Mouse (Mus musculus): ENCODE data around the gene Gm49398. TPM values are rescaled to one million over a fixed set of nuclear protein-coding genes. Genes with fewer than 3 reads are reported as not detected.

Gm49398 gene
- not detected in 2 replicates for polyA plus RNA-seq (2015; fragmentation: Nextera tagmentation; extraction: Ambion mirVana)

DNA sequence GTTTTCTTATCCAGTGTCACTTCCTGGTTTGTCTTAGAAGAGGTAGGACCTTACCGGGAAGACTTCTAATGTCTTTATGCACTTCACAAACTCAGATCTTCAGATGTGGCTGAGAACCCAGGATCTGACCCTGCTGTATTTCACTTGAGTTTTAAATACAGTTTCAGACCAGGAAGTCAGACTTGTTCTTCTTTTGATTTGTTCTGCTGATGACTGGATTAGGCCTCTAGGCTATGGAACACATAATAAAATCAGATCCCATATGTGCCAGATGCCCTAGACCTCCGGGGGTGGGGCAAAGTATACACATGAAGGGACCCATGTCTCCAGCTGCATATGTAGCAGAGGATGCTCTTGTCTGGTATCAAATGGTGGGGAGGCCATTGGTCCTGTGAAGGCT is at the start of gene Gm49398:
Gene Gm49398, minus strand, starts transcription at position 101 of the 400 bp plus-strand sequence.
- Histone ChIP-seq H3K4me1 (no peaks in the 10 kb centered on the region), H3K9ac (replicated peaks) (no peak within 1 kb of the TSS), H3K27me3 (no peaks in the 10 kb centered on the region), H3K9me3 (peaks cover 30% of the 10 kb centered on the region), H3K36me3 (no peaks in the 10 kb centered on the region), H3K4me2 (replicated peaks) (no peak within 1 kb of the TSS), H3K27ac (replicated peaks) (no peak within 1 kb of the TSS), H3K4me3 (no peak within 1 kb of the TSS)
- WGBS = 79% methylated on average over 2 of the region's 2 CpGs
- ATAC-seq (replicated peaks) = no peak

DNA sequence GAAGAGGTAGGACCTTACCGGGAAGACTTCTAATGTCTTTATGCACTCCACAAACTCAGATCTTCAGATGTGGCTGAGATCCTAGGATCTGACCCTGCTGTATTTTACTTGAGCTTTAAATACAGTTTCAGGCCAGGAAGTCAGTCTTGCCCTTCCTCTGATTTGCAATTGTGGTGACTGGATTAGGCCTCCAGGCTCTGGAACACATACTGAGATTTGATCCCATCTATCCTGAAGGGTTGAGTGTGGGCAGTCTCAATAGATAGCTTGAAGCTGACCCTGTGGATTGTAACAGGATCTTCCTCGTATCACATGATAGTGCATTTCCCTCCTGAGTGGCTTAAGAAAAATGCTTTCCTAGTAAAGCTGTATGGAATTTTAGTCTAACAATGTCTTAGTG is 33.4 kb downstream of the Gm49398 start, which contains the start of gene Cts8:
Gene Cts8, minus strand, starts transcription at position 101 of the 400 bp plus-strand sequence.
- no peak within 1 kb of the TSS for H3K4me3 ChIP-seq
- H3K36me3 ChIP-seq = no peaks in the 10 kb centered on the region
- peaks cover 24% of the 10 kb centered on the region; the same call in 1 of the 2 replicates for H3K9me3 ChIP-seq
- H3K27me3 ChIP-seq = no peaks in the 10 kb centered on the region
- H3K9ac ChIP-seq (replicated peaks) = no peak within 1 kb of the TSS
- no peaks in the 10 kb centered on the region for H3K4me1 ChIP-seq
- no peak within 1 kb of the TSS for H3K4me2 ChIP-seq (replicated peaks)
- WGBS = 92% methylated on average over 2 of the region's 2 CpGs
- H3K27ac ChIP-seq (replicated peaks) = no peak within 1 kb of the TSS
- no peak for ATAC-seq (replicated peaks)

DNA sequence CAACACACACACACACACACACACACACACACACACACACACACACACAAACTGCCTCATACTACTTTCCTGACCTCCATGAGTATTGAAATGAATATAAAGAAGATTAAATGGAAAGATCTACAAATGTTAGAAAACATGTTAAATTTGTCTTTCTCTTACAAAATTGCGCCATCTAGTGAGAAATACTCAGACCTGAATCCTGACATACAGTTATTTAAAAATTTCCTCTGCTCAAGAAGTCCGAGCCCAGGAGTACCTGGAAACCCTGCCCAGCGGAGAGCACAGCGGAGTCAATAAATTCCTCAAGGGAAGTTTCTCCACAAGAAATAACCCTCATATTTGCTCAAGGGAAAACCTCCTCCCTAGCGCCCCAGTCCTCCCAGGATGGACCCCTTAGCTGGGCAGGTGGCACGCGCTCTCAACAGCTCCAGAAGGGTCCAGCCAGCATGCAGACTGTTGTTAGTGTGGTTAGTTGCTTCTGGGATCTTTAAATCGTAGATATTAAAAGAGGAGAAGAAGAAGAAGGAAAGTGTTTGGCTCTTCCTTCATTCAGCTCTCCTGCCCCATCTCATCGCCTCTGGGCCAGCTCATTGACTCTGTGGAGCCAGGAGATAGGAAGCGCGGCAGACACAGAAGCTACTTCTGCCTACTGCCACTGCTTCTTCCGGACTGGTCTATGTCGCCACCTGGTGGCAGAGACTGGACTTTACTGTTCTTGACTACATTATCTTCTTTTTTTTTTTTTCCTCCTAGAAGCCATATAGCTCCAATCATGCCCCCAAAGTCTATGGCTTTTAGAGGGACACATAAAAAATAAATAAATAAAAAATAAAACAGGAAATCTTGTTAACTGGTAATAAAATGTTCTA is 47.3 kb downstream of the Gm49398 start:
- Histone ChIP-seq H3K27ac (replicated peaks) (no peak overlapping the region), H3K27me3 (no peaks in the 10 kb centered on the region), H3K4me2 (replicated peaks) (no peak overlapping the region), H3K9ac (replicated peaks) (no peak overlapping the region), H3K4me1 (no peaks in the 10 kb centered on the region), H3K4me3 (no peak overlapping the region), H3K36me3 (no peaks in the 10 kb centered on the region), H3K9me3 (peaks cover 28% of the 10 kb centered on the region; the same call in 1 of the 2 replicates)
- 58% methylated on average over 13 of the region's 13 CpGs for WGBS
- no peak for ATAC-seq (replicated peaks)

DNA sequence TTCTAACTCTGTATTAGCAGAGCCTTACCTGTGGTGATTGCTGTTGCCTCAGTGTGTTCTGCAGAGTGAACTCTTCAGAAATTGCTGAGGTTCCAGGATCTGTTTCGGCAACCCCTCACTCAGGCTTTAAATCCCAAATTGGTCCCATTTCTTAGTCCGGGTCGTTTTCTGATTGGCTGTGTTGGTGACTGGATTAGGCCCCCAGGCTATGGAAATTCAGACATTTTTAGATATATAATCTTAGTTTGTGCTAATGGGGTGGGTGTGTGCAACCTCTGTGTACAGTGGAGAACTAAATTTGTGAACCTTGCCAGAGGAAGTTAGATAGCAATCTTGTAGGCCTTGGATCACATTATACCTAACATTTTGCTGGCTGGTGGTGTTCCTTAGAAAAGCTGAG is 85.3 kb downstream of the Gm49398 start, which contains the start of gene Cts6:
Gene Cts6, minus strand, starts transcription at position 101 of the 400 bp plus-strand sequence.
- H3K9me3 ChIP-seq = peaks cover 41% of the 10 kb centered on the region
- H3K4me1 ChIP-seq = no peaks in the 10 kb centered on the region
- no peak within 1 kb of the TSS for H3K9ac ChIP-seq (replicated peaks)
- H3K4me2 ChIP-seq (replicated peaks) = no peak within 1 kb of the TSS
- H3K4me3 ChIP-seq = no peak within 1 kb of the TSS
- no peak for ATAC-seq (replicated peaks)
- no peaks in the 10 kb centered on the region for H3K27me3 ChIP-seq
- 89% methylated on average over 3 of the region's 3 CpGs for WGBS
- no peak within 1 kb of the TSS for H3K27ac ChIP-seq (replicated peaks)
- no peaks in the 10 kb centered on the region for H3K36me3 ChIP-seq

Small RNAs within 50 kb of the gene (microRNA-seq; reads per million reads assigned to microRNA genes)
- gene Gm27704 = not detected

Other genes with a start within 250 kb of the Gm49398 start
- not detected in 2 replicates for gene Ctsq, start 248.2 kb downstream of the Gm49398 start, polyA plus RNA-seq (2015; fragmentation: Nextera tagmentation; extraction: Ambion mirVana)
- gene Ctsr, start 124.6 kb downstream of the Gm49398 start, polyA plus RNA-seq (2015; fragmentation: Nextera tagmentation; extraction: Ambion mirVana) = not detected in 2 replicates
- not detected in 2 replicates for gene Cts6, start 85.4 kb downstream of the Gm49398 start, polyA plus RNA-seq (2015; fragmentation: Nextera tagmentation; extraction: Ambion mirVana)
- gene Cts8, start 33.5 kb downstream of the Gm49398 start, polyA plus RNA-seq (2015; fragmentation: Nextera tagmentation; extraction: Ambion mirVana) = not detected in 2 replicates
- not detected in 2 replicates for gene Cts7, start 69.4 kb upstream of the Gm49398 start, polyA plus RNA-seq (2015; fragmentation: Nextera tagmentation; extraction: Ambion mirVana)